ENCODE assay signal across 13 mouse cellular contexts in the genomic region with DNA sequence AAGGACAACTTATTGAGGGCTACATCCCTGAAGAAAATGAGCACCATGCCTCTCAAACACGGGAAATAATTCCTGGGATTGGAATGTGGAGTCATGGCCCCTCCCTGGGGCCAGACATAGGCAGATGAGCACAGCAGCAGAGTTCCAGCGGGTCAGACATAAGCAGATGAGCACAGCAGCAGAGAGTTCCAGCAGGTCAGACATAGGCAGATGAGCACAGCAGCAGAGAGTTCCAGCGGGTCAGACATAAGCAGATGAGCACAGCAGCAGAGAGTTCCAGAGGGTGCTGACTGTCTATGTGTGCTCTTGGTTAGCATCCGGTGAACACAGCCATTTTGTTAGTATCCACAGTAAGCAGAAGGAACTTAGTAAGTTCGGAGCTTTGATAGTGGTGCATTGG.
"Had no signal": no experiment of that assay in that cellular context is flagged by ENCODE, and none has a peak within 500 bp of the region (broad histone marks: within the 10 kb centered on the region; RNA-seq: fewer than 3 reads in every experiment).

No protein-coding gene starts in this region.

- H3K4me1 ChIP-seq: kidney, embryonic 15.5 days; limb, embryonic 10.5 days; liver, embryonic 15.5 days; lung, embryonic 15.5 days; midbrain, embryonic 12.5 days had no signal

- DNase-seq: kidney, postnatal 25 days; right cerebral cortex, postnatal 4 days; spleen, adult 18-20 months; thymus, adult 2 months; thymus, postnatal 36 days had no signal

- H3K4me3 ChIP-seq: kidney, embryonic 15.5 days; left cerebral cortex, adult 2 months; limb, embryonic 10.5 days; liver, embryonic 15.5 days; lung, embryonic 15.5 days; midbrain, embryonic 12.5 days had no signal

- H3K27ac ChIP-seq: kidney, embryonic 15.5 days; left cerebral cortex, adult 2 months; limb, embryonic 10.5 days; liver, embryonic 15.5 days; lung, embryonic 15.5 days; midbrain, embryonic 12.5 days had no signal

- ATAC-seq: intestine, postnatal 0 days had no signal

- H3K9me3 ChIP-seq: limb, embryonic 10.5 days; liver, embryonic 15.5 days; lung, embryonic 15.5 days had no signal

- H3K9ac ChIP-seq: kidney, embryonic 15.5 days; liver, embryonic 15.5 days; lung, embryonic 15.5 days; midbrain, embryonic 12.5 days had no signal

- H3K36me3 ChIP-seq: kidney, embryonic 15.5 days; limb, embryonic 10.5 days; liver, embryonic 15.5 days; lung, embryonic 15.5 days; midbrain, embryonic 12.5 days had no signal

- H3K27me3 ChIP-seq: kidney, embryonic 15.5 days; liver, embryonic 15.5 days; lung, embryonic 15.5 days; midbrain, embryonic 12.5 days had no signal

- H3K4me2 ChIP-seq: kidney, embryonic 15.5 days; liver, embryonic 11.5 days; liver, embryonic 15.5 days; lung, embryonic 15.5 days; midbrain, embryonic 12.5 days had no signal
